Mouse (Mus musculus) cortical plate, adult 2 months (tissue): ENCODE measurements around the gene Cggbp1.

Experiments used
- CTCF ChIP-seq: fragments of 200-500 bp; IDR thresholded peaks from 2 replicates; pipeline ENCODE4 v1.5.1; 2011; ENCODE audit warnings: mild to moderate bottlenecking, control low read depth, low read length; ENCODE audit not compliant: insufficient read depth; ENCODE audit errors: extremely low read depth
- POLR2A ChIP-seq: fragments of 200-500 bp; IDR thresholded peaks from 2 replicates; pipeline ENCODE4 v1.6.1; 2011; ENCODE audit warnings: mild to moderate bottlenecking, low read length, control low read depth; ENCODE audit not compliant: insufficient read depth; ENCODE audit errors: extremely low read depth

GRCm38 (mm10) chr16:64885547-64885946, 33.8 kb downstream of the Cggbp1 start:
- no peak for TF ChIP-seq CTCF
- TF ChIP-seq POLR2A = no peak
